In the genomic region with DNA sequence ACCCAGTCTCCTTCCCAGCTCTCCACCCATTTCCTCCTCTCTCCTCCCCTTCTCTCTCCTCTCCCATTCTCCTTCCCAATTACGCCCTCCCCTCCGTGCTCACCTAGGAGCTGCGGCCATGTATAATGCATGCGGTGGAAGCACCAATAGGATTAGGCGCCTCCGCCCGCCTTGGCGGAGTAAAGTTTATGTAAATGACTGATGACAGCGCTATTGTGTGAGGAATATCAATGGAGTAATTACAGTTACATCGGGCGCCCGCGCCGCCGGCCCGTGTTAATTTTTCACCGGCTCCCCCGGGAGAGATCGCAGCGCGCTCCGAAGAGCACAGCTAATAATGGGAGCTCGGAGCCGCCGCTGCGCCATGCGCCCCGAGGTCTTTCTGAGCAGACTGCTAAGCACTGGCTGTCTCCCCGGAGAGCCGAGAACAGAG, we compare ENCODE assay signal across 8 mouse cellular contexts. TPM values are rescaled to one million over a fixed set of nuclear protein-coding genes. Genes with fewer than 3 reads are reported as not detected.
A peak's percentile ranks its signal among the peaks of the same experiment; 100 is the strongest.
DNase-seq lines count a peak whose midpoint lies in the region; ATAC-seq and TF ChIP-seq lines count a peak whose summit lies in the region.

No protein-coding gene starts in this region.

- TF ChIP-seq POLR2A in lung, adult 2 months (IDR thresholded peaks at IDR 0.05; ENCODE audit: borderline replicate concordance, extremely low read depth, low read depth, low read length): no peak

- no peak for DNase-seq in lung, adult 2 months
- DNase-seq in lung, postnatal 14 days: no peak
- DNase-seq in embryo, embryonic 9.5 days (ENCODE audit: extremely low spot score): peak; percentile 25
- peak; percentile 83 for DNase-seq in hindbrain, postnatal 0 days (ENCODE audit: low spot score)
- peak; percentile 64 to 74 for DNase-seq in left cerebral cortex, postnatal 14 days (ENCODE audit: low spot score in 2 of 2)
- no peak for DNase-seq in gastrocnemius, postnatal 10 days
- DNase-seq in urinary bladder, adult 2 months (ENCODE audit: low spot score): no peak

- no peaks in the 10 kb centered on the region for H3K9me3 ChIP-seq in hindbrain, postnatal 0 days (ENCODE audit: low read length)
- no peaks in the 10 kb centered on the region for H3K9me3 ChIP-seq in neural tube, embryonic 13.5 days

- peak overlapping the region; percentile 70 for H3K4me2 ChIP-seq in hindbrain, postnatal 0 days (ENCODE audit: low read depth, low read length)
- peak overlapping the region; percentile 65 for H3K4me2 ChIP-seq in neural tube, embryonic 13.5 days

- intact Hi-C loops in left cerebral cortex, postnatal 14 days (cut with DNase I): no loop called here

- H3K27me3 ChIP-seq in hindbrain, postnatal 0 days (ENCODE audit: insufficient read depth, low read length): no peaks in the 10 kb centered on the region
- peaks cover 90% of the 10 kb centered on the region for H3K27me3 ChIP-seq in neural tube, embryonic 13.5 days

- H3K36me3 ChIP-seq in hindbrain, postnatal 0 days (ENCODE audit: insufficient read depth, low read length): no peaks in the 10 kb centered on the region
- H3K36me3 ChIP-seq in neural tube, embryonic 13.5 days: no peaks in the 10 kb centered on the region

- 0 out of 2 replicates have a peak, but pooled peaks cover 2% of the 10 kb centered on the region for H3K4me1 ChIP-seq in lung, adult 2 months (ENCODE audit: control insufficient read depth, insufficient read depth, low read length)
- peaks cover 5% of the 10 kb centered on the region; the same call in 1 of the 2 replicates for H3K4me1 ChIP-seq in hindbrain, postnatal 0 days (ENCODE audit: insufficient read depth, low read length)
- peaks cover 90% of the 10 kb centered on the region for H3K4me1 ChIP-seq in neural tube, embryonic 13.5 days (replicated peaks)

- H3K9ac ChIP-seq in hindbrain, postnatal 0 days (replicated peaks; ENCODE audit: low read length): peak overlapping the region; percentile 44
- peak overlapping the region; percentile 63 for H3K9ac ChIP-seq in neural tube, embryonic 13.5 days

- TF ChIP-seq CTCF in lung, adult 2 months (IDR thresholded peaks at IDR 0.05; ENCODE audit: insufficient read depth, low read length): no peak
- TF ChIP-seq CTCF in hindbrain, postnatal 0 days (IDR thresholded peaks at IDR 0.05; ENCODE audit: low read depth): no peak

- 2% methylated on average over 30 of the region's 30 CpGs for WGBS in lung, adult 2 months
- under 1% methylated on average over 30 of the region's 30 CpGs for WGBS in hindbrain, postnatal 0 days
- WGBS in neural tube, embryonic 13.5 days: under 1% methylated on average over 30 of the region's 30 CpGs

- peak overlapping the region; percentile 36 for H3K4me3 ChIP-seq in lung, adult 2 months (replicated peaks; ENCODE audit: extremely low read depth, low read depth, low read length)
- H3K4me3 ChIP-seq in hindbrain, postnatal 0 days (ENCODE audit: low read length): peak overlapping the region; percentile 40
- peak overlapping the region; percentile 33 for H3K4me3 ChIP-seq in neural tube, embryonic 13.5 days

- peak; percentile 79 for ATAC-seq in hindbrain, postnatal 0 days
- ATAC-seq in neural tube, embryonic 13.5 days (ENCODE audit: low read depth): peak; percentile 90

- peak overlapping the region; percentile 74 for H3K27ac ChIP-seq in hindbrain, postnatal 0 days
- H3K27ac ChIP-seq in neural tube, embryonic 13.5 days (replicated peaks): peak overlapping the region; percentile 96

RNA-seq across cellular contexts. Expression of a gene that starts 23.9 kb away (rescaled TPM):
- 0.16 and 0.31 TPM in 2 replicates for polyA plus RNA-seq in lung, adult 2 months (2012; rRNA removed)
- total RNA-seq in hindbrain, postnatal 0 days (2014; rRNA removed): 17.3 and 21.1 TPM in 2 replicates
- polyA plus RNA-seq in hindbrain, postnatal 0 days (2015; fragmentation: Nextera tagmentation; extraction: Ambion mirVana): 2.1 and 2.2 TPM in 2 replicates
- under 1 TPM; 0.42 to 0.59 TPM for total RNA-seq in left cerebral cortex, postnatal 14 days (2021)
- 9.1 and 11.1 TPM in 2 replicates for polyA plus RNA-seq in neural tube, embryonic 13.5 days (2015; fragmentation: Nextera tagmentation; extraction: Ambion mirVana)
- total RNA-seq in gastrocnemius, postnatal 10 days (2021): under 1 TPM; 0.35 to 0.45 TPM
- polyA plus RNA-seq in urinary bladder, adult 2 months (2012; rRNA removed): 0.12 and 0.38 TPM in 2 replicates

Comparison
In these comparisons a context has a peak if more than half of its experiments do, and no peak if none do; other contexts are left out.
1. DNase-seq: peak in embryo, embryonic 9.5 days (single experiment), hindbrain, postnatal 0 days (single experiment) and left cerebral cortex, postnatal 14 days (2 of 2); none in lung, adult 2 months (single experiment), lung, postnatal 14 days (single experiment), gastrocnemius, postnatal 10 days (single experiment) and urinary bladder, adult 2 months (single experiment).
2. Peak in every context shown above with its lines, with median percentiles within 50 percentile points of each other: H3K4me3 ChIP-seq.